Mouse (Mus musculus) cerebellum, adult 8-10 months (tissue): ENCODE data around the gene Tjp3.

ENCODE experiments used
- DNase-seq: peaks from one replicate; pipeline ENCODE4 v3.0.0; 2022

The Tjp3 gene

GRCm38 (mm10) chr10:81266211-81267105, 24.9 kb downstream of the Tjp3 start, which contains the start of the genes Mrpl54 and Apba3:
TSS of gene Mrpl54 (minus strand) at chr10:81266934.
TSS of gene Apba3 (plus strand) at chr10:81266960.
- DNase-seq = peak; percentile 97

- no peak for DNase-seq
Measured at GRCm38 (mm10) chr10:81265540-81265939, 25.8 kb downstream of the Tjp3 start.

- DNase-seq = no peak
Measured at GRCm38 (mm10) chr10:81261025-81261424, 30.4 kb downstream of the Tjp3 start.

- DNase-seq = no peak
Measured at GRCm38 (mm10) chr10:81259225-81259884, 32.0 kb downstream of the Tjp3 start.

GRCm38 (mm10) chr10:81257158-81258039, 34.0 kb downstream of the Tjp3 start:
- peak; percentile 51 for DNase-seq

GRCm38 (mm10) chr10:81254886-81255285, 36.5 kb downstream of the Tjp3 start:
- no peak for DNase-seq

- peak; percentile 65 for DNase-seq
Measured at GRCm38 (mm10) chr10:81252424-81253419, 38.7 kb downstream of the Tjp3 start, which contains the start of gene Matk. TSS of gene Matk (plus strand) at chr10:81252935.

- no peak for DNase-seq
Measured at GRCm38 (mm10) chr10:81249442-81249841, 41.9 kb downstream of the Tjp3 start.

- no peak for DNase-seq
Measured at GRCm38 (mm10) chr10:81247804-81248203, 43.6 kb downstream of the Tjp3 start.

GRCm38 (mm10) chr10:81245166-81245565, 46.2 kb downstream of the Tjp3 start:
- DNase-seq = no peak

GRCm38 (mm10) chr10:81244595-81244994, 46.8 kb downstream of the Tjp3 start:
- DNase-seq = peak; percentile 87

GRCm38 (mm10) chr10:81244146-81244545, 47.2 kb downstream of the Tjp3 start:
- DNase-seq = no peak

- DNase-seq = no peak
Measured at GRCm38 (mm10) chr10:81242021-81242420, 49.4 kb downstream of the Tjp3 start.

- DNase-seq = no peak
Measured at GRCm38 (mm10) chr10:81240876-81241275, 50.5 kb downstream of the Tjp3 start.

GRCm38 (mm10) chr10:81238618-81239017, 52.8 kb downstream of the Tjp3 start:
- no peak for DNase-seq

GRCm38 (mm10) chr10:81236471-81237268, 54.7 kb downstream of the Tjp3 start:
- DNase-seq = no peak

GRCm38 (mm10) chr10:81234206-81234605, 57.2 kb downstream of the Tjp3 start:
- DNase-seq = no peak

GRCm38 (mm10) chr10:81233226-81233585, 58.2 kb downstream of the Tjp3 start:
- DNase-seq = no peak

GRCm38 (mm10) chr10:81232580-81233225, 58.7 kb downstream of the Tjp3 start, which contains the start of gene Zfr2:
TSS of gene Zfr2 (plus strand) at chr10:81233155.
- DNase-seq = peak; percentile 96

- DNase-seq = no peak
Measured at GRCm38 (mm10) chr10:81231436-81231835, 59.9 kb downstream of the Tjp3 start.
